Mouse (Mus musculus) MEL (cell line): ENCODE results near the gene Il9r. TPM values are rescaled to one million over a fixed set of nuclear protein-coding genes. Genes with fewer than 3 reads are reported as not detected.

Experiments used
- DNase-seq: peaks from one replicate; pipeline ENCODE4 v3.0.0; 2011; ENCODE audit warnings: low read depth, low spot score
- H3K27ac ChIP-seq: 2 replicates; pipeline ENCODE4 v1.5.1; 2012; ENCODE audit warnings: low read depth, mild to moderate bottlenecking, control low read depth, low read length, moderate library complexity; ENCODE audit not compliant: control insufficient read depth
- H3K27me3 ChIP-seq, 2 experiments: fragments of 150-350 bp in 1 of 2; sonication (generic) in 1 of 2; 2 replicates each; pipeline ENCODE4 v1.6.1; 2012; ENCODE audit warnings: low read length in 2 of 2, mild to moderate bottlenecking in 2 of 2, improper control_type of control experiment in 1 of 2, moderate library complexity in 1 of 2; ENCODE audit not compliant: insufficient read depth in 2 of 2, control insufficient read depth in 1 of 2
- H3K36me3 ChIP-seq, 2 experiments: 2 replicates each; pipeline ENCODE4 v1.6.1; 2012 to 2014; ENCODE audit warnings: low read length in 2 of 2, improper control_type of control experiment in 1 of 2, inconsistent platforms in 1 of 2, mild to moderate bottlenecking in 1 of 2; ENCODE audit not compliant: insufficient read depth in 2 of 2, control insufficient read depth in 1 of 2
- H3K4me1 ChIP-seq, 2 experiments: fragments of 150-350 bp in 1 of 2; sonication (generic) in 1 of 2; 2 replicates each; pipeline ENCODE4 v1.6.1; 2012; ENCODE audit warnings: low read length in 2 of 2, improper control_type of control experiment in 1 of 2, mild to moderate bottlenecking in 1 of 2; ENCODE audit not compliant: insufficient read depth in 2 of 2, control insufficient read depth in 1 of 2
- H3K4me3 ChIP-seq, 2 experiments: fragments of 150-350 bp in 1 of 2; sonication (generic) in 1 of 2; 2 replicates each; pipeline ENCODE4 v1.5.1; 2012; ENCODE audit warnings: low read depth in 2 of 2, low read length in 2 of 2, mild to moderate bottlenecking in 2 of 2, moderate library complexity in 2 of 2, control low read depth in 1 of 2, improper control_type of control experiment in 1 of 2; ENCODE audit not compliant: control insufficient read depth in 1 of 2, insufficient read depth in 1 of 2
- H3K79me2 ChIP-seq: 2 replicates; pipeline ENCODE4 v1.6.1; 2012; ENCODE audit warnings: mild to moderate bottlenecking, low read length, moderate library complexity; ENCODE audit not compliant: control insufficient read depth, poor library complexity, insufficient read depth
- H3K9ac ChIP-seq: 2 replicates; pipeline ENCODE4 v1.6.1; 2012; ENCODE audit warnings: low read depth, mild to moderate bottlenecking, control low read depth, low read length, moderate library complexity; ENCODE audit not compliant: control insufficient read depth, poor library complexity, severe bottlenecking
- H3K9me3 ChIP-seq: fragments of 150-350 bp; sonication (generic); replicated peaks from 2 replicates; pipeline ENCODE4 v1.6.1; 2012; ENCODE audit warnings: mild to moderate bottlenecking, low read length, improper control_type of control experiment, moderate library complexity; ENCODE audit not compliant: insufficient read depth
- BHLHE40 ChIP-seq: IDR thresholded peaks from 2 replicates; pipeline ENCODE4 v1.6.1; 2012; ENCODE audit warnings: low read depth, mild to moderate bottlenecking, inconsistent platforms, low read length, improper control_type of control experiment, borderline replicate concordance
- CTCF ChIP-seq, 3 experiments: IDR thresholded peaks in 2 of 3; conservative IDR thresholded peaks in 1 of 3; 2 replicates each; pipeline ENCODE4 v1.5.1; 2011 to 2012; ENCODE audit warnings: low read length in 3 of 3, low read depth in 2 of 3, mild to moderate bottlenecking in 2 of 3, improper control_type of control experiment in 1 of 3, inconsistent platforms in 1 of 3, mixed read lengths in 1 of 3, moderate library complexity in 1 of 3; ENCODE audit not compliant: control insufficient read depth in 1 of 3, insufficient read depth in 1 of 3, poor library complexity in 1 of 3, severe bottlenecking in 1 of 3
- E2F4 ChIP-seq: IDR thresholded peaks from 2 replicates; pipeline ENCODE4 v1.6.1; 2011; ENCODE audit warnings: low read depth, low read length, improper control_type of control experiment, borderline replicate concordance
- EP300 ChIP-seq, 2 experiments: IDR thresholded peaks; 2 replicates each; pipeline ENCODE4 v1.6.1; 2011; ENCODE audit warnings: improper control_type of control experiment in 2 of 2, low read length in 2 of 2, low read depth in 1 of 2, mild to moderate bottlenecking in 1 of 2
- ETS1 ChIP-seq: IDR thresholded peaks from 2 replicates; pipeline ENCODE4 v1.6.1; 2012; ENCODE audit warnings: low read depth, mild to moderate bottlenecking, inconsistent platforms, low read length, improper control_type of control experiment, moderate library complexity
- GABPA ChIP-seq: IDR thresholded peaks from 2 replicates; pipeline ENCODE4 v1.6.1; 2012; ENCODE audit warnings: low read depth, mild to moderate bottlenecking, inconsistent platforms, low read length, improper control_type of control experiment, moderate library complexity
- GATA1 ChIP-seq: IDR thresholded peaks from 2 replicates; pipeline ENCODE4 v1.6.1; 2011; ENCODE audit warnings: low read depth, low read length, improper control_type of control experiment
- HCFC1 ChIP-seq: IDR thresholded peaks from 2 replicates; pipeline ENCODE4 v1.6.1; 2012; ENCODE audit warnings: low read depth, mild to moderate bottlenecking, inconsistent platforms, low read length, improper control_type of control experiment, moderate library complexity
- JUND ChIP-seq: IDR thresholded peaks from 2 replicates; pipeline ENCODE4 v1.6.1; 2011; ENCODE audit warnings: low read depth, mild to moderate bottlenecking, improper control_type of control experiment, low read length
- KAT2A ChIP-seq: conservative IDR thresholded peaks from 2 replicates; pipeline ENCODE4 v1.6.1; 2012; ENCODE audit warnings: low read depth, low read length, improper control_type of control experiment, inconsistent platforms
- MAFK ChIP-seq: IDR thresholded peaks from 2 replicates; pipeline ENCODE4 v1.6.1; 2011; ENCODE audit warnings: low read depth, mild to moderate bottlenecking, low read length, improper control_type of control experiment, borderline replicate concordance
- MAX ChIP-seq: IDR thresholded peaks from 2 replicates; pipeline ENCODE4 v1.6.1; 2011; ENCODE audit warnings: low read length, improper control_type of control experiment
- MYB ChIP-seq: IDR thresholded peaks from 2 replicates; pipeline ENCODE4 v1.6.1; 2011; ENCODE audit warnings: mild to moderate bottlenecking, low read depth, low read length, improper control_type of control experiment
- MYC ChIP-seq: IDR thresholded peaks from 2 replicates; pipeline ENCODE4 v1.6.1; 2011; ENCODE audit warnings: low read depth, mild to moderate bottlenecking, low read length, improper control_type of control experiment, moderate library complexity
- POLR2A ChIP-seq, 2 experiments: IDR thresholded peaks; 2 replicates each; pipeline ENCODE4 v1.6.1; 2011 to 2012; ENCODE audit warnings: low read length in 2 of 2, mild to moderate bottlenecking in 2 of 2, control low read depth in 1 of 2, improper control_type of control experiment in 1 of 2, low read depth in 1 of 2, moderate library complexity in 1 of 2; ENCODE audit not compliant: control insufficient read depth in 1 of 2, insufficient read depth in 1 of 2, poor library complexity in 1 of 2
- POLR2AphosphoS5 ChIP-seq: IDR thresholded peaks from 2 replicates; pipeline ENCODE4 v1.6.1; 2012; ENCODE audit warnings: low read depth, borderline replicate concordance, mild to moderate bottlenecking, inconsistent platforms, low read length, moderate library complexity, mixed read lengths
- SIN3A ChIP-seq: IDR thresholded peaks from 2 replicates; pipeline ENCODE4 v1.6.1; 2012; ENCODE audit warnings: low read length, improper control_type of control experiment, inconsistent platforms
- SMC3 ChIP-seq: IDR thresholded peaks from 2 replicates; pipeline ENCODE4 v1.6.1; 2011; ENCODE audit warnings: low read depth, low read length, improper control_type of control experiment
- TAL1 ChIP-seq: IDR thresholded peaks from 2 replicates; pipeline ENCODE4 v1.6.1; 2012; ENCODE audit warnings: mild to moderate bottlenecking, inconsistent platforms, low read length, moderate library complexity, mixed read lengths
- UBTF ChIP-seq: IDR thresholded peaks from 2 replicates; pipeline ENCODE4 v1.6.1; 2012; ENCODE audit warnings: low read depth, mild to moderate bottlenecking, inconsistent platforms, low read length, improper control_type of control experiment, moderate library complexity, borderline replicate concordance; ENCODE audit not compliant: insufficient read depth
- ZC3H11A ChIP-seq: IDR thresholded peaks from 2 replicates; pipeline ENCODE4 v1.6.1; 2012; ENCODE audit warnings: low read depth, mild to moderate bottlenecking, inconsistent platforms, low read length, improper control_type of control experiment
- ZKSCAN1 ChIP-seq: IDR thresholded peaks from 2 replicates; pipeline ENCODE4 v1.6.1; 2012; ENCODE audit warnings: low read depth, mild to moderate bottlenecking, inconsistent platforms, low read length, improper control_type of control experiment, moderate library complexity
- ZMIZ1 ChIP-seq: IDR thresholded peaks from 2 replicates; pipeline ENCODE4 v1.6.1; 2012; ENCODE audit warnings: low read depth, mild to moderate bottlenecking, inconsistent platforms, low read length, improper control_type of control experiment, moderate library complexity
- ZNF384 ChIP-seq: IDR thresholded peaks from 2 replicates; pipeline ENCODE4 v1.6.1; 2012; ENCODE audit warnings: low read depth, mild to moderate bottlenecking, inconsistent platforms, low read length, improper control_type of control experiment
- polyA plus RNA-seq, 2 experiments: library from polyadenylated mRNA; stranded (reverse) in 1 of 2; unstranded in 1 of 2; fragments of >175 nt in 1 of 2; fragments of >200 nt in 1 of 2; gene quantifications; 2 replicates each; pipeline versions ENCODE4 v1.2.1 to v1.2.4; 2012; ENCODE audit warnings: low replicate concordance in 2 of 2, low read depth in 1 of 2; ENCODE audit not compliant: insufficient read length in 2 of 2, insufficient read depth in 1 of 2, missing spikeins in 1 of 2
- total RNA-seq: library from RNA; depleted of rRNA; stranded (reverse); fragments of 300-350 nt; gene quantifications from 2 replicates; pipeline ENCODE4 v1.2.3, GENCODE M21; 2012

Il9r gene
- total and polyA plus RNA-seq, 3 experiments = 56.9 to 83.8 TPM; not detected in 1

- no peak for DNase-seq
- no peak overlapping the region for H3K27ac ChIP-seq
- peaks cover 9% of the 10 kb centered on the region for H3K79me2 ChIP-seq
- H3K36me3 ChIP-seq = peaks cover 0 to 22% of the 10 kb centered on the region in 2 experiments; a peak in 2 of 4 replicates
- no peak for TF ChIP-seq ETS1
- H3K4me3 ChIP-seq = no peak overlapping the region
- H3K27me3 ChIP-seq = peaks cover 1 to 3% of the 10 kb centered on the region in 2 experiments; a peak in 2 of 4 replicates
- peaks cover 14 to 39% of the 10 kb centered on the region in 2 experiments for H3K4me1 ChIP-seq
- H3K9ac ChIP-seq = no peak overlapping the region
- no peaks in the 10 kb centered on the region for H3K9me3 ChIP-seq
Measured at GRCm38 (mm10) chr11:32227555-32227954, 27.5 kb upstream of the Il9r start.

- peaks cover 4 to 6% of the 10 kb centered on the region in 2 experiments; a peak in 3 of 4 replicates for H3K27me3 ChIP-seq
- peaks cover 9% of the 10 kb centered on the region for H3K79me2 ChIP-seq
- peak overlapping the region; percentile 89 for H3K9ac ChIP-seq
- DNase-seq = no peak
- peaks cover 0 to 22% of the 10 kb centered on the region in 2 experiments; a peak in 2 of 4 replicates for H3K36me3 ChIP-seq
- no peak for TF ChIP-seq E2F4
- TF ChIP-seq SMC3 = no peak
- TF ChIP-seq MYB = no peak
- no peak for TF ChIP-seq CTCF (IDR thresholded peaks at IDR 0.05 in 2 of 3, conservative IDR thresholded peaks at IDR 0.05 in 1 of 3; ENCODE audit: control insufficient read depth in 1 of 3, insufficient read depth in 1 of 3, low read depth in 2 of 3, low read length in 3 of 3, poor library complexity in 1 of 3, severe bottlenecking in 1 of 3)
- H3K4me1 ChIP-seq = peaks cover 14 to 43% of the 10 kb centered on the region in 2 experiments
- no peaks in the 10 kb centered on the region for H3K9me3 ChIP-seq
- H3K4me3 ChIP-seq = peak overlapping the region; percentile 59 to 79
- H3K27ac ChIP-seq = no peak overlapping the region
Measured at GRCm38 (mm10) chr11:32227041-32227440, 27.0 kb upstream of the Il9r start.

GRCm38 (mm10) chr11:32226124-32226871 lies 26.2 kb upstream of the Il9r start, which contains the start of gene Mpg:
Gene Mpg, plus strand, starts transcription at chr11:32226505.
- Histone ChIP-seq H3K79me2 (peaks cover 11% of the 10 kb centered on the region), H3K36me3 (peaks cover 0 to 18% of the 10 kb centered on the region in 2 experiments; a peak in 2 of 4 replicates), H3K9me3 (no peaks in the 10 kb centered on the region), H3K27me3 (peaks cover 8 to 11% of the 10 kb centered on the region in 2 experiments), H3K9ac (peak within 1 kb of the TSS; percentile 89), H3K4me1 (peaks cover 13 to 38% of the 10 kb centered on the region in 2 experiments), H3K4me3 (peak within 1 kb of the TSS; percentile 59 to 79), H3K27ac (peak within 1 kb of the TSS; percentile 52)
- peak; percentile 95 for DNase-seq
- TF ChIP-seq MAFK = no peak
- TF ChIP-seq ZMIZ1 = peak; percentile 98
- TF ChIP-seq JUND = no peak
- no peak for TF ChIP-seq POLR2AphosphoS5
- no peak for TF ChIP-seq ZC3H11A
- TF ChIP-seq ETS1 = no peak
- peak; percentile 86 for TF ChIP-seq SIN3A
- TF ChIP-seq POLR2A (IDR thresholded peaks at IDR 0.05; ENCODE audit: control insufficient read depth in 1 of 2, insufficient read depth in 1 of 2, low read depth in 1 of 2, low read length in 2 of 2, poor library complexity in 1 of 2) = peak; percentile 99 to 100
- TF ChIP-seq TAL1 = no peak
- no peak for TF ChIP-seq GABPA
- no peak for TF ChIP-seq MAX
- TF ChIP-seq ZNF384 = no peak
- no peak for TF ChIP-seq E2F4
- no peak for TF ChIP-seq KAT2A
- no peak for TF ChIP-seq ZKSCAN1
- TF ChIP-seq EP300 (IDR thresholded peaks at IDR 0.05; ENCODE audit: low read depth in 1 of 2, low read length in 2 of 2) = no peak
- no peak for TF ChIP-seq BHLHE40
- no peak for TF ChIP-seq GATA1
- TF ChIP-seq HCFC1 = peak; percentile 78
- TF ChIP-seq SMC3 = no peak
- no peak for TF ChIP-seq UBTF
- TF ChIP-seq MYC = no peak
